Mouse (Mus musculus) gastrocnemius, postnatal 14 days (tissue): ENCODE results near the gene Vmn2r83. TPM values are rescaled to one million over a fixed set of nuclear protein-coding genes. Genes with fewer than 3 reads are reported as not detected.
"Not testable (repeated sequence)": the region's sequence is repeated elsewhere in the genome, so short reads cannot be mapped to it uniquely, and the experiment has no call there.

Source experiments
- DNase-seq: peaks from one replicate; pipeline ENCODE4 v3.0.0; 2021; ENCODE audit warnings: mixed read lengths
- intact Hi-C: fragments of 180-260 bp; cut with DNase I; formaldehyde crosslinking; loops from one replicate; pipeline ENCODE4 v1.15.1; 2025; ENCODE audit warnings: low total_unique reads
- long read RNA-seq, 2 experiments: library from polyadenylated mRNA; stranded (forward); transcript quantifications; one replicate each; pipeline ENCODE4 v2.0.0; 2021
- total RNA-seq, 2 experiments: library from RNA; stranded (reverse); gene quantifications; 2 replicates each; pipeline ENCODE4 v1.2.3; 2021

Vmn2r83 gene
- total RNA-seq, result not detected
- long read RNA-seq, experiment 1, result 0 reads
- long read RNA-seq, experiment 2, result 0 reads

DNA sequence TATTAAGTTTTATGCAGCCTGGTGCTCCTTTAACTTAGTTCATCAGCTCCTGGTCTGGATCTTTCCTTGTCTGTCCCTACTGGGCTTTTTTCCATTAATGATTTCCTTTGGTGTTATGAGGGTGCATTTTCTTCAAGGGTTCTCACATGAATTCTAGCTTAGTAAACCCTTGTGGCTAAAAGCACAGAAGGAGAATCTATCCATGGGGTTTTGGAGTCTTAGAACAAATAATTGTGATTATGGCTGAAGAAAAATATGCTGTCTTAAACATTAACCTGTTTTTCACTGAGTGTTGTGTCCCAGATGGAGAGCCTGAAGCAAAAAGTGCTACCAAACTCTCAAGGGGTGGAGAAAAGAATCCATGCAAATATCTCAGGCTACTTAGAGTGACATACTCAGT, at the start of gene Vmn2r83:
Vmn2r83 (plus strand) TSS at position 301 of the 400 bp plus-strand sequence.
- no peak for DNase-seq
- intact Hi-C loops, result no loop called here

DNA sequence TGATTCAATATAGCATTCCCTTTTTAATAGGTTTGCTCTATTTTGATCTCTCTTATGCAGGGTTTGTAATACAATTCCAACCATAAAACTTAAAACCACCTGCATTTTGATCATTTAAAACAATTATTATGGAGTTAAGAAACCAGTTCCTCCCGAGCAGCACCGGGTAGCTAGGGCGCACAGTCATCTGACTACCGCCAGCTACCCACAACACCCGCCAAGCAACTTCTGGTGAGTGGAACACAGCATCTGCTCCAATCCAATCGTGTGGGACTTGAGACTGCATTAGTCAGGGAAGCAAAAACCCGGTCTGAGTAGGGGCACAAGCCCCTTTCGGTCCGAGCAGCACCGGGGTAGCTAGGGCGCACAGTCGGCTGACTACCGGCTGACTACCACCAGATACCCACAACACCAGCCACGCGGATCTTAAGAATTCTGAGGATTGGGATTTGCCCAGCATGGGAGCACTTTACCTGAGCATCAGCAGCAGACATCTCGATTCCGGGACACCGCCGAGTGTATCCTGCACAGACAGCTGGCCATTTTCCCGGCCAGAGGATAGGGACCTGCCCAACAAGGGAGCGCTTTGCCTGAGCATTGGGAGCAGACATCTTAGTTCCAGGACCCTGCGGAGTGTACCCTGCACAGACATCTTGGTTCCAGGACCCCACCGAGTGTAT, 33.2 kb upstream of the Vmn2r83 start:
- DNase-seq, intact Hi-C loops: not testable (repeated sequence)

DNA sequence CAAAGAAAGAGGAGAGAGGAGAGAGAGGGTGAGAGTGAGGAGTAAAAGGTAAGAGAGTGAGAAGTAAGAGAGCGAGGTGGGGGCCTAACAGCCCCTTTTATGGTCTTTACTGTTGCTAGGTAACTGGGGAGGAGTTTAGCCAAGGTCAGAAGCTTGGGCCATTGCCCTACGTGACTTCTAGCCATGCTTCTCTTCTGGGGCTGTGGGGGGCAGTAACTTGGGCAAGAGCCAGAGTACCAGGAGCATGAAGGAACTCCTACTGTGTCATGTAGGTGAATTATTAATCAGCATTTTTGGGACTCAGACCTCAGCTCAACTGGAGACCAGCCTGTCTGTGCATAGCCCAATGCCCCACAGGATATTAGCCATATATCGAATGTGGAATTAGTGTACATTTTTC, 27.4 kb downstream of the Vmn2r83 start:
- DNase-seq, result no peak
- intact Hi-C loops, result no loop called here

DNA sequence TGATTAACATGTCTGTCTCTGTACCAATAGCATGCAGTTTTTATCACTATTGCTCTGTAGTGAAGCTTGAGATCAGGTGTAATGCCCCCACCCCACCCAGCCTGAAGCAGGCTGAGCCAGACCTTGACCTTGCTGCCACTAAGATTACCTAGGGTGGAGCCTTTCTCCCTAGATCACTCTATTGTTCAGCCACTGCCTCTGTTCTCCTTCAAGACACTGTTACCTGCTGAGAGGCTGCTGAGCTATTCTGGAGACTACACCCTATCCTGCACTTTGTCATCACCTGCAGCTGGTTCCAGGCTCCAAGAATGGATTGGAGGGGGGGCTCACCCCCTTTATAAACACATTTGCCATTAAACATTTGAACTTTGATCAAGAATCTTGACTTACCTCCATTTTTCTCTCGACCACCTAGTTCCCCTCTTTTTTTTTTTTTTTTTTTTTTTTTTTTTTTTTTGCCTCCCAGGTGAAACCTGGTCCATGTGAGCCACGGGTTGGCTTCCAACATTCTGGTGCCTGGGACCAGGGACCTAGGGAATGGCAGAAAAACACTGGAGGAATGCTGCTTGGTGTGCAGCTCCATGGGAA, 28.3 kb downstream of the Vmn2r83 start:
- intact Hi-C loops, result no loop called here

DNA sequence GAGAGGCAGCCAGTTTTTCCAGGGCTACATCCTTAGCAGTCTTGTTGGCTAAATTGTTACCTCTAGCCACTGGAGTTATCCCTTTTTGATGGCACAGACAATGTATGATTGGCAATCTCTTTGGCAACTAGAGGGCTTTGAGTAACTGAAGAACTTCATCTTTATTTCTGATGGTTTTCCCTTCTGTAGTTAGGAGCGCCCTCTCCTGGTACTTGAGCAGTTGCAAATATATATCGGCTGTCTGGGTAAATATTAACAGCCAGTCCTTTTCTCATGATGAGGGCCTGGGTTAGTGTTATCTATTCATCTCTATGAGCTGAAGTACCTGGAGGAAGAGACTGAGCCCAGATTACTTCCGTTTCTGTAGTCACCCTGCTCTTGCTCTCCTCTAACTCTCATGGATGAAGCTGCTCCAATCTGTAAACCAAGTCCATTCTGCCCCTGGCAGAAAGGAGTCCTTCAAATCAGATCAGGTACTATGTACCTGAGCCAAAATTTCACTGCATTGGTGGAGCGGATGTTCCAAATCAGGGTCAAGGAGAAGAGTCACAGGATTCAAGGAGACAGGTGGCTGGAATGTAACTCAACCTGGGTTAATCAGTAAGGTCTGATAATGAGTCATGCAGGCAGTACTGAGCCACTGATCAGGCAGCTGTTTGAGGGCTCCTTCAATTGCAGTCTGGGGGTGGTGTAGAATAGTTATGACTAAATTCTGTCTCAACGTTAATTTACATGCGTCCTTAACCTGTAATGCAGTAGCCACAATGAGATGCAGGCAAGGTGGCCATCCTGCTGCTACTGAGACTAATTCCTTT, 34.5 kb downstream of the Vmn2r83 start:
- DNase-seq, result no peak
- intact Hi-C loops, result no loop called here

More for the DNA sequence above, 28.3 kb downstream of the Vmn2r83 start:
- DNase-seq, result no peak

DNA sequence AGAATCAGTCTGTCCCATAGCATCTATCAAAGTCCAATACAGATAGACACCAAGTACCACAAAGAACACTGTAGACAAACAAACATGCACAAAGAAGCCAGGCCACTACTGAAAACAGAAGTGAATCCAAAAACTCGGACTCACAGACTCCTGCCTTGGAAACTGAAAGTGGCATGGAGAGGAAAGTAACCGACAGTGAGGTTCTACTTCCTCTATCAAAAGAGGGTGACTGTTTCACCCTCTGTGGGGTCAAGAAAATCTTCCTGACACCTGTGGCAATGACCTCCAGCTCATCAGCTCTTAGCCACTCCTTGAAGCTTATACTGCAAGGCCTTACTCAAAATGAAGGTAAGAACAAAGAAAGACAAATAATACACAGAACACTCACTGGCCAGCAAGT, 38.2 kb downstream of the Vmn2r83 start:
- DNase-seq, result no peak
- intact Hi-C loops, result no loop called here

DNA sequence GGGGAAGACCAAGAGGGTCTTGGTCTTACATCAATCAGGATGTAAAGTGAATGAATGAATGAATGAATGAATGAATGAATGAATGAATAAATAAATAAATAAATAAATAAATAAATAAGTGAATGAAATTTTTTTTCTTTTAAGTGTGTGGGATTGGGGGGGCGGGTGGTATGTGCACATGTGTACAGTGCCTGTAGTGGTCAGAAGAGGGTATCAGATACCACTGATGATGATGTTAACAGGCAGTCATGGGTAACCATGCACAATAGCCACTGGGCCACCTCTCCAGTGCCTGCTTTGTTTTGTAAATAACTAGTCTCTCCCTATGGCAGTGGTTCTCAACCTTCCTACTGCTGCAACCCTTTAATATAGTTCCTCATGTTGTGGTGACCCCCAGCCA, 55.9 kb downstream of the Vmn2r83 start:
- intact Hi-C loops, result no loop called here
- no peak for DNase-seq

DNA sequence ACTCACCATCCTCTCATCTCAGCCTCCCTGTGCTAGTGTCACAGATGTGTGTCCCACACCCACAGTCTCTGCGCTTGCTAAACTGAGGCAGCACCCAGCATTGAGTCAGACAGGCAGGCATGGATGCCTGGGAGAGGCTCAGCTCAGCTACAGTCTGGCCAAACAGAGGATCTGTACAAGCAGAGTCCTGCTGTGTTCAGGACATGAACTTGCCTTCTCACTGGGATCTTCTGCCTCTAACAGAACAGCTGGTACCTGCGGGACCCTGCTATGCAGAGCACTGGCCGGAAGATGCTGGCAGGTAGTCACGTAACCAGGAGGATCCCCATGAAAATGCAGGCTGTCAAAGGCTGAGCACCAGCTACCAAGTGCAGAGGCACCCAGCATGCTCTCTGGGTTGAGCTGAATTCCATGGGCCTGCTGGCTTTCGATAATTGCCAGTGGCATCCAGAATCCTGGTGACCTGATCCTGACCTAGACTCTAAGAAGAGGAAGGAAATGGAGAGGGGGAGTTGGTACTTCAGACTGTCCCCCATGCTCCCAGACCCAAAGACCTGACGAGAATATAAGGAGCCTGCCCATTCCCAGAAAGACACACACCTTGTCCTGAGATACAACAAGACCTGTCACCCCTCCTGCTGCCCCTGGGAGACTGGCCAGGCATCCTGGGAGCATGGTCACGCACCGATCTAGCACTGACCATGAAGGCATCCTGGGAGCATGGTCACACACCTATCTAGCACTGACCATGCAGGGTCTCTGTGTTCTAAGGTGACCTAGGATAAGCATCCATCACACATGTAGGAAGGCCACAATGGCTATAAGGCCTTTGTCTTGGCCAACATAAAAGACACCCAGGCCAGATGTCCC, 57.2 kb downstream of the Vmn2r83 start:
- intact Hi-C loops, result no loop called here
- DNase-seq, result no peak

DNA sequence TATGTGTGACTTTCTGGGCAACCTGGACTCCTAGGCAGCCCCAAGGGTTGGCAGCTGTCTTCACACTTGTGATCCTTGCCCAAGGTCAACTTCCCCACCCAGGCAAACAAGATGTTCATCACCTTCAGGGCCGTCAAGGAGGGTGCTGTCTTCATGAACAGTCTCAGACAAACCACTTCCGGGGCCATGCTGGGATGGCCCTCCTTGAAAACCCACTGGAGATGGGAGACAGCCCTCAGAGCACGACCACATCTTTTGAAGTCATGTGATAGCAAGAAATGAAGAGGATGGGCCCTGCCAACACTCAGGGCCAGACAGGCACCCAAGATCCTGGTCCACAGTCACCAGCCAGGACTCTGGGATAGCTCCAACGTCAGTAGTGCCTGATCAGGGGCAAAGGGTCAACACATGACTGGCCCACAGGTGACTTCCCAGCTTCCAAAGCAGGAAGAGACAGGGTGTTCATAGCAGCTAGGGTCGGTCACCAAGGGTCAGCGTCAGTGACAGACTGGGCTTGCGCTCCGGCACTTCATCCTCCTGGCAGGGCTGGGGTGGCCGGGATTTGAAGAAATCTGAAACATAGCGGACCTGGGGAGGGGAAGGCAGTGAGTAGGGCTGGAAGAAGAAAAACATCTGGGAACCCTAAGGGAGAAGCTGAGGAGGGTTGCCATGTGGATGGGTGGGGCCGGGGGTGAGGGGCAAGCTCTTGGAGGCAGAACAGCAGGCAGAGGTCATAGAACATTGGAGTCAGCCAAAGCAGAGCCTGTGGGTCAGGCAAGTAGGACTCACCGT, 58.3 kb downstream of the Vmn2r83 start:
- intact Hi-C loops, result no loop called here

DNA sequence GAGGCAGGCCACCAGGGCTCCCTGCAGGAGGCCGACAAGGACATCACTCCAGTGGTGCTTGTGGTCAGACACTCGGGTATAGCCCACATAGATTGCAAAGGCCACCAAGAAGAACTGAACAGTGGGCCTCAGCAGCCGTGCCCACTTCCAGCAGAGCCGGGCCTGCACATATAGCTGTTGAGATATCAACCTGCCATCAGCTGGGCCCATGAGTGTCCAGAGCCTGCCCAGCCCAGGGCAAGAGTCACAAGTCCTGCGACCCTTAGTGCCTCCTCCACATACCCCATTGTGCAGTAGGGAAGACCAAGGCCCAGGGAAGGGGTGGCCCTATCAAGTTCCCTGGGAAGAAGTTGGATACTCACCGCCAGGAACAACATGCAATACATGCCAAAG, 58.9 kb downstream of the Vmn2r83 start:
- DNase-seq, result no peak
- intact Hi-C loops, result no loop called here

More for the DNA sequence above, 58.3 kb downstream of the Vmn2r83 start:
- no peak for DNase-seq

DNA sequence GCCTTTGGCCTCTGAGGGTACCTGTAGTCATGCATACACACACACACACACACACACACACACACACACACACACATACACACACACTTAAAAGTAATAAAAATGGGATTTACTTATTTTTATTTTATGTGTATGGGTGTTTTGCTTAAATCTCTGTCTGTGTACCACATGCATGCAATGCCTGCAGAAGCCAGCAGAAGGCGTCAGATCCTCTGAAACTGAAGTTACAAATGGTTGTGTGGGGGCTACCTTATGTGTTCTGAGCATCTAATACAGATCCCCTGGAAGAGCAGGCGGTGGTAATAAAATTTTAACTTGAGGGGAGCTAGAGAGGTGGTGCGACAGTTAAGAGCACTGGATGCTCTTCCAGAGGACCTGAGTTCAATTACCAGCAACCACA, 59.5 kb downstream of the Vmn2r83 start:
- intact Hi-C loops, result no loop called here
- DNase-seq, result no peak

DNA sequence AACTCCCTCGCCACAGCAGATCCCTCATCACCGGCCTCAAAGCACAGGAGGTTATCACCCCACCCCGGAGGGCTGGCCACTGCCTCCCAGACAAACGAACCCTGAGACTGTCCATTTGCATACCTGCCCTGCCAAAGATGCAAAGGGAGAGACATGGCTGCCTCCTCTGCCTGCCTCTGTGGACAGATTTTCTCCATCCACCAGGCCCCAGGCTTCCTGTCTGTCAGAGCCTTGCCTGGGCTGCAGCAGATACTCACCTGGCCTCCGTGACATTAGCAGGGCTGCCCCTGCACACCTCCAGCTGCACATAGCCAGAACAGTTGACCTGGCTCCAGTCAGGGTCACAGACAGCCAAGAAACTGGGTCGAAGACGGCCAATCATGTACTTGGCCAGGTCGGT, 61.7 kb downstream of the Vmn2r83 start:
- DNase-seq, result no peak
- intact Hi-C loops, result no loop called here

DNA sequence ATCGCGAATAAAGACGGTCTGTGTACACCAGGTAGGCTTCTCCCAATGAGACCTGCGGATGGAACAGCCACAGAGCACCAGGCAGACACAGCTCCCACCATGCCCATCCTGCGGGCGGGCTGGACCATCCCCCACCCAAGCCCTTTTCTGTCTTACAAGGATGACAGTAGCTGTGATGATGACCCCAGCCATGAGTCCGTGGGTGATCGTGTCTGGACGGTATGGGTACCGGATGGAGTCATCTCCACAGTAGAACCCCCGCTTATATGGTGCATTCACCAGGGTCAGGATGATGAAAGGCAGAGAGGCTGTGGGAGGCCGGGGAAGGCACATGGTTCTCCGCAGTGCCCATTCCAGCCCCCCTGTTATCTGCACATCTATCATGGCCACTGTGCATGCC, 62.2 kb downstream of the Vmn2r83 start:
- intact Hi-C loops, result no loop called here
- DNase-seq, result no peak

DNA sequence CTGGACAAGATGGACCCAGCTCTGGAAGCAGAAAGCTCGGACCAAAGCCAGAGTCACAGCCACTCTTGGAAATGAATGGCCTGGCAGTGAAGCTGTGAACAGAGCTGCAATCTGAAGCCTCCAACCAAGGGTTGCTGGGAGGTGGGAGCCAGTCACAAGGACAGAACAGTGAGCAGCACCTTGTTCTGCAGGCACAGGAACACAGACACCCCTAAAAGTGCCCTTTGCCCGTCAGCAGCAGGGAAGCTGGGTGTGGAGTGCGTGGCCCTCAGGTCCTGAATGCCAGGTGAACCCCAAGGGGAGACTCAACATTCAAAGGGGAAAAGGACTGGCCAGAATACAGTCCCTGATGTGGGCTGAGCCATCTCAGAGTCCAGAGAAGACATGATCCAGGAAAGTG, 63.1 kb downstream of the Vmn2r83 start:
- DNase-seq, result no peak
- intact Hi-C loops, result no loop called here

DNA sequence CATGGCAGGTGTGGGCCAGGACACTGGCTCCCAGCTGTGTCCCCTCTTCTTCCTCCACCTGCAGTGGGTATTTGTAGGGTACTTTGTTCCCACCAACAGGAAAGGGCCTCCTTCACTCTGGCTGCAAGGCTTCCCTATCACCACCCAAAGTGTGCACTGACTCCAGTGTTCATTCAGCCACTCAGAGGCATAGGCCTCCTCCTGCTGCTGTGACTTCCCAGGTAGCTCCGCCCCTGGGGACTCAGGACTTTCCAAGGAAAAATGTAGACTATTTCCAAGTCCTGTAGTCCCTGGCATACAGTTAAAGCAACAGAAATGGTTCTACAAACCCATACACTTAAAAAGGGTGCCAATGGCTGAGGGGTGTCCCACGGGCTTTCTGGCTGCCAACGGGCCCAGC, 64.1 kb downstream of the Vmn2r83 start:
- no peak for DNase-seq
- intact Hi-C loops, result no loop called here

DNA sequence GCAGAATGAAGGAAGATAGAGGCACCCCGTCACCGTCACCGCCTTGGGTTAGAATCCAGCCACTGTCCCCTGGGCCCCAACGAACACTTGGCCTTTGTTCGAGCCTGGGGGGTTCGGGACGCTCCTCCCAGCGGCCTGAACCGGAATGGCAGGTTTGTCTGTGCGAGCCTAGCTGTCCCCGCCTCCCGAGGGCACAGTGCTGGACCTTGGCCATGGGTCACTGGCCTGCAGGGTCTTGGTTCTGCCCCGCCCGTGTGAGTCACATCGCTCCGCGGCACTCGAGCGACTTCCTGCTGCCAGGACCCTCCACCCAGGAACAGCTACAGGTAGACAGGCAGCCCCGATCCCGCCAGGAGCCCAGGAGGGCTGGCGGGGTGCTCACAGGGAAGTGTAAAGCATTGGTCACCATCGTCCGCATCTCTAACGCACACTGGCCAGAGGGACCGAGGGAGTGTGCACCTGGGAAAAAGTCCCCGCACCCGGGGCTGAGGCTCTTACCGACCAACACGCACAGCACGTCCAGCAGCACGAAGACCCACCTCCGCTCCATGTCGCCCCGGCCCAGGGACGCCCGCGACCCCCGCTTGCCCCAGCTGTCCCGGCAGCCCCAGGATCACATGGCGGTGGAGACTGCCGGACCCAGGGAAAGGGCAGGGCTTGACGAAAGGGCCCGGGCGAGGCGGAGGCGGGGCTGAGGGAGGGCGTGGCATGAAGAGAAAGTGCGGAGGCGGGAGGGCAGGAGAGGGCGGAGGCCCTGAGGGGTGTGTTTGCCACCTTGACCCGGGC, 64.8 kb downstream of the Vmn2r83 start, which contains the start of gene Plpp2:
Plpp2 (minus strand) TSS at position 671 of the 786 bp plus-strand sequence.
- DNase-seq, result peak; percentile 73
- intact Hi-C loops, result no loop called here

DNA sequence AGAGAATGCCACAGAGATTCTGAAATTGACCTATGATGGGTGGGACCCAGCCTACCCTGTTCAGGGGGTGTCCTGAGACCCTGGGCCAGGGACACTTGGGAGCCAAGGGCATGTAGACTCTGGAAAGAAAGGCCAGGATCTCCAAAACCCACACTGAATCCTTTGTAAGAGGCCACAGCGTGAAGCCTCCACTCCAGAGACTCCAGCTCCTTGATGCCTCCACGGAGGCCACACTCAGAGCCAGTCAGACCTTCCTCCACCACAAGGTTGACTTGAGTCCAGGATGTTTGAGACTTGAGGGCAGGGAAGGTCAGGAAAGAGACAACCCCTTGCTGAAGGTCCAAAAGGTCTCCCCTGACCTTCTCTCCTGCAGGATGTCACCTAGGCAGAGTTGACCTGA, 65.9 kb downstream of the Vmn2r83 start:
- no peak for DNase-seq
- intact Hi-C loops, result no loop called here

DNA sequence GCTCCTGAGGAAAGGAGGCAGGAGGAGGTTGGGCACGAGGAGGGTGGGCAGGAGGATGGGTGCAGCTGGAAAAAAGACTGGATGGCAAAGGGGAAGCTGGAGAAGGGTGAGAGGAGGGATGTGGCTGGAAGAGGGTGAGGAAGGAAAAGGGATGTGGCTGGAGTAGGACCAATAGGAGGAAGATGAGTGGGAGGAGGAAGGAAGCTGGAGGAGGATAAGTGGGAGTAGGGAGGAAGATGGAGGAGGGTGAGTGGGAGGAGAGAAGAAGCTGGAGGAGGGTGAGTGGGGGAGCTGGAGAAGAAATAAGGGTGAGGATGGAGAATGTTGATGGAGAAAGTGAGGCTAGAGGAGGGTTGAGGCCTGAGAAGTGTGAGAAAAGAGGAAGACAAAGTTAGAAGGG, 66.9 kb downstream of the Vmn2r83 start:
- no peak for DNase-seq

More for the DNA sequence above, 66.9 kb downstream of the Vmn2r83 start:
- intact Hi-C loops, result no loop called here
